Mouse (Mus musculus): ENCODE results near the gene Spint3. TPM values are rescaled to one million over a fixed set of nuclear protein-coding genes. Genes with fewer than 3 reads are reported as not detected.

Spint3 gene
- total and polyA plus RNA-seq, 2 experiments from 2014 or later = not detected

DNA sequence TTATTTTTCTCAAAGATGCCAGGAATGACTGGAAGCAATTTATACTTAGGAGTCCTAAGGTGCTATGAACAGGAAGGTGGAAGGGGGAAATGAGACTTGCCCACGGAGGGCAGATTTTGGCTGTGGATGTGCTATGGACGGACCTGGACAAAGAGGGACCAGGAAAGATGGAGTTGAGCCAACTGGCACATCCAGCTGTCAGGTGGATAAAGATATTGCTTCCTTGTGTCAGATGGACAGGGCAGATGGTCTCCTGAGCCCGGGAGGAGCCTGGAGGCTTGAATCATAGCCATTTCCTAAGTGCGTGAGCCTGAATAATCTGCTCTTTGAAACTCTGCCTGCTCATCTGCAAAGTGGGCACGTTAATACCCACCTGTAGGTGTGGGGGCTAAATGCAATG lies 8.9 kb downstream of the Spint3 start:
- WGBS = 53% methylated on average over 5 of the region's 5 CpGs
- Histone ChIP-seq H3K4me2 (ENCODE audit: low read depth) (no peak overlapping the region), H3K36me3 (ENCODE audit: insufficient read depth) (no peaks in the 10 kb centered on the region), H3K4me1 (ENCODE audit: insufficient read depth) (peaks cover 7% of the 10 kb centered on the region), H3K4me3 (ENCODE audit: low read depth, low read length) (no peak overlapping the region), H3K9ac (no peak overlapping the region), H3K27ac (ENCODE audit: low read depth, low read length) (no peak overlapping the region), H3K9me3 (ENCODE audit: low read length) (no peaks in the 10 kb centered on the region), H3K27me3 (ENCODE audit: insufficient read depth, low read length) (peaks cover 6% of the 10 kb centered on the region; the same call in 1 of the 2 replicates)
- DNase-seq = no peak
- no peak for TF ChIP-seq CTCF (IDR thresholded peaks at IDR 0.05; ENCODE audit: low read depth)
- no peak for ATAC-seq

DNA sequence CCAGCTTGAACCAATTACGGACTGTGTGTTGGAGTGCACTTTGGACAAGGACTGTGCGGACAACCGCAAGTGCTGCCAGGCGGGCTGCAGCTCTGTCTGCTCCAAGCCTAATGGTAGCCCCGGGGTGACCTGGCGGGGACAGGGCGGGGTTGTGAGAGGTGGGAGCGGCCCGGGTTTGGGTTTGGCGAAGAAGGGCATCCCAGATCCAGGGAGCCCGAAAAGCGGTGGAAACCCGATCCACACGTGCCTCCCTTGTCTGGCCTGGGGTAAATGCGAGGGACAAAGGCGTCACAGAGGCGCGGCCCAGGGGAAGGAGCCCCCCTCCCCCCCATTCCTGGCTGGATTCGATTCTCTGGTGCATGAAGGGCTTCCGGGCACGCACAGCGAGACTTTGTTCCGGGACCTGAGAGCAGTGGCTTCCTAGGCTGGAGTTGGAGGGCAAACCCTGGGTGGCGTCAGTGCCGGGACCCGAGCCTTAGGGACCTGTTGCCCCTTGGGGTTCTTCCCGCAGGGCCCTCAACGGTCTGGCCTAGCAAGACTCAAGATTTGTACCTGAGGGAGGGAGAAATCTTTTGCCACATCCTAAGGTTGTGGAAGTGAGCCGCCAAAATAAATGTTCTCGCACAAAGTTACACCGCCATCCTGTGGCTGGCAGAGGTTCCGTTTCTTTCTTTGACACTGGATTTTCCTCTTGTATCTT lies 9.8 kb downstream of the Spint3 start:
- peak overlapping the region; percentile 41 for H3K4me3 ChIP-seq (ENCODE audit: low read depth, low read length)
- peak; percentile 80 for DNase-seq
- peak; percentile 79 for TF ChIP-seq CTCF (IDR thresholded peaks at IDR 0.05; ENCODE audit: low read depth)
- no peaks in the 10 kb centered on the region for H3K36me3 ChIP-seq (ENCODE audit: insufficient read depth)
- peak overlapping the region; percentile 61 for H3K9ac ChIP-seq
- peak; percentile 88 for ATAC-seq
- H3K9me3 ChIP-seq (ENCODE audit: low read length) = no peaks in the 10 kb centered on the region
- peaks cover 7% of the 10 kb centered on the region for H3K4me1 ChIP-seq (ENCODE audit: insufficient read depth)
- peaks cover 6% of the 10 kb centered on the region; the same call in 1 of the 2 replicates for H3K27me3 ChIP-seq (ENCODE audit: insufficient read depth, low read length)
- under 1% methylated on average over 32 of the region's 32 CpGs for WGBS
- peak overlapping the region; percentile 93 for H3K4me2 ChIP-seq (ENCODE audit: low read depth)
- H3K27ac ChIP-seq (ENCODE audit: low read depth, low read length) = no peak overlapping the region

DNA sequence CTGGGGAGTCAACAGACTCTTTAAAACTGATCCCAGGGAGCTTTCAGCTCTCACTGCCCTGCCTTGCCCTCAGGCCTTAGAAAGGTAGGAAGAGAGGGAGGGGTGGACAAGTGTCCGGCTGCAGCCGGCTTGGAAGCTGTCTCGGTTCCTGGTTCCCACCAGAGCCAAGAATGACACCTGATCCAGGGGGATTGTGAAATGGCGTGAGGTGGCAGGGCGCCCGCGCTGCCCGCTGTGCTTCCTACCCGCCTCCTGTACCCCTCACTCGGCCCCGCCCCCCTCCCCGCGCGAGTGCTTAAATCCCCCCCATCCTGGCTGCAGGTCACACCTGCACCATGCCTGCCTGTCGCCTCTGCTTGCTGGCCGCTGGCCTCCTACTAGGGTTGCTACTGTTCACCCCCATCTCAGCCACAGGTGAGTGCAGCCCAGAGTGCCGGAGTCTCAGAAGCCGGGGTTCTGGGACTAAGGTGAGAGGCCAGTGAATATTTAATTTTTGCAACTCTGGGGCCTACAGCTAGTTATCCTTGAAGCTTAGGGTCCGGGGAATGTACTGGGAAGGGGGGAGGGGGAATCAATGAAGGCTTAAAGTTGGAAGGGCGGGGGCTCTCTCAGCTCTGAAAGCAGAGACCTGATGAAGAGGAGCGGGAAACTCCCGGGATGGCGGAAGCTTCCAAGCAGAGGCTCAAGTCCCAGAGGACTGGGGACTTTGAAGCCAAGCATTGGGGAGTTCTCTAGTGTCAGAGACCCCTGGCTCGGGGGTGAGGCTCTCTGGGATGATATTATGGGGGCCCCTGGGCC lies 10.7 kb downstream of the Spint3 start, which contains the start of gene Wfdc2:
TSS of gene Wfdc2 (plus strand) at position 23 of the 798 bp plus-strand sequence.
- Histone ChIP-seq H3K9me3 (ENCODE audit: low read length) (no peaks in the 10 kb centered on the region), H3K4me3 (ENCODE audit: low read depth, low read length) (peak within 1 kb of the TSS; percentile 41), H3K27me3 (ENCODE audit: insufficient read depth, low read length) (peaks cover 6% of the 10 kb centered on the region; the same call in 1 of the 2 replicates), H3K4me2 (ENCODE audit: low read depth) (peak within 1 kb of the TSS; percentile 93), H3K36me3 (ENCODE audit: insufficient read depth) (no peaks in the 10 kb centered on the region), H3K4me1 (ENCODE audit: insufficient read depth) (peaks cover 7% of the 10 kb centered on the region), H3K27ac (ENCODE audit: low read depth, low read length) (no peak within 1 kb of the TSS), H3K9ac (peak within 1 kb of the TSS; percentile 61)
- WGBS = 5% methylated on average over 24 of the region's 24 CpGs
- no peak for TF ChIP-seq CTCF (IDR thresholded peaks at IDR 0.05; ENCODE audit: low read depth)
- no peak for DNase-seq
- ATAC-seq = no peak

DNA sequence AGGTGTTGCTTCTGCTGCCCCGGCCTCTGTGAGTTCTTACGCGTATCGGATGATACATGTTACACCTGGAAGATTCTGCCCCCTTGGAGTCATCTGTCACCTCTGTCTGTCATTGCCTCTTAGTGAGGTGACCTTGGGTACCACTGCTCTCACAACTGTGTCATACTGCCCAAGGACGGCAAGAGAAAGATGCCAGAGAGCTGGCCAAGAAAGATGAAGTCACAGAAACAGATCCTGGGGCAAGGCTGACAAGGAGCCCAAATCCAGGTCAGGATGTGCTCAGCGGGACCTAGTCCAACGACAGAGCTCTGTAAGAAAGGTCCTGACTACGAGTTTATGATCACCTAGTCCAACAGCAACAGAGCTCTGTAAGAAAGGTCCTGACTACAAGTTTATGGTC lies 13.2 kb downstream of the Spint3 start:
- Histone ChIP-seq H3K4me3 (ENCODE audit: low read depth, low read length) (no peak overlapping the region), H3K9me3 (ENCODE audit: low read length) (no peaks in the 10 kb centered on the region), H3K27me3 (ENCODE audit: insufficient read depth, low read length) (peaks cover 6% of the 10 kb centered on the region; the same call in 1 of the 2 replicates), H3K4me2 (ENCODE audit: low read depth) (no peak overlapping the region), H3K4me1 (ENCODE audit: insufficient read depth) (peaks cover 7% of the 10 kb centered on the region), H3K36me3 (ENCODE audit: insufficient read depth) (no peaks in the 10 kb centered on the region), H3K27ac (ENCODE audit: low read depth, low read length) (no peak overlapping the region), H3K9ac (no peak overlapping the region)
- WGBS = 90% methylated on average over 8 of the region's 8 CpGs
- no peak for TF ChIP-seq CTCF (IDR thresholded peaks at IDR 0.05; ENCODE audit: low read depth)
- DNase-seq (no peak), ATAC-seq (no peak)

DNA sequence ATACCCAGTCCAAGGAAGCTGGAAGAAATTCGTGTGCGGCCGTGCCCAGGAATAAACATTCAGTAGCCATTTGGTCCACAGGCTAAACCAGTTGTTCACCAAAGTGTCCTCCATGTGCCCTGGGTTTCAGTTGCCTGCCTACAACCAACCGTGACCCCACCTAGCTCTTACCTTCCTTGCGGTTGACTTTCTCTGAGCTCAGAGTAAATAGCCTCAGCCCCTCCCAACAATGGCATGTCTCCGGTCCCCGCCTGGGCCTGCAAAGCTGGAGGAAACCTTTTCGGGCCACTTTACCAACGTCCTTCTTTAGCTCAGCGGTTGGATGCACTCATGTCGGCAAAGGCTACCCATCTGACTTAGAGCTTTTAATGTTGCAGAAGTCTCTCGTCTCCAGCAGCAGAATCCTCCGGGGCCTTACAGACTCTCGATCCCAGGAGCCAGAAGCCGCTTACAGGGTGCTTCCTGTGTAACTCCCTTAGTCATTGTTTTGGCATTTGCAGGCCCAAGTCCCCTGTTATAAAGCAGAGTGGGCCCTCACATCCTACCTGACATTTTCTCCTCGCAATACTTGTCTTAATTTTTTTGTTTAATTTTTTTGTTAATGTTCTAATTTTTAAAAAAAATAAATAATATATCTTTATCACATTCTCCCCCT lies 14.1 kb downstream of the Spint3 start:
- Histone ChIP-seq H3K27ac (ENCODE audit: low read depth, low read length) (no peak overlapping the region), H3K4me1 (ENCODE audit: insufficient read depth) (peaks cover 7% of the 10 kb centered on the region), H3K27me3 (ENCODE audit: insufficient read depth, low read length) (peaks cover 6% of the 10 kb centered on the region; the same call in 1 of the 2 replicates), H3K9ac (no peak overlapping the region), H3K4me2 (ENCODE audit: low read depth) (no peak overlapping the region), H3K4me3 (ENCODE audit: low read depth, low read length) (no peak overlapping the region), H3K36me3 (ENCODE audit: insufficient read depth) (no peaks in the 10 kb centered on the region), H3K9me3 (ENCODE audit: low read length) (no peaks in the 10 kb centered on the region)
- DNase-seq = no peak
- no peak for ATAC-seq
- TF ChIP-seq CTCF (IDR thresholded peaks at IDR 0.05; ENCODE audit: low read depth) = no peak
- WGBS = 48% methylated on average over 16 of the region's 16 CpGs

DNA sequence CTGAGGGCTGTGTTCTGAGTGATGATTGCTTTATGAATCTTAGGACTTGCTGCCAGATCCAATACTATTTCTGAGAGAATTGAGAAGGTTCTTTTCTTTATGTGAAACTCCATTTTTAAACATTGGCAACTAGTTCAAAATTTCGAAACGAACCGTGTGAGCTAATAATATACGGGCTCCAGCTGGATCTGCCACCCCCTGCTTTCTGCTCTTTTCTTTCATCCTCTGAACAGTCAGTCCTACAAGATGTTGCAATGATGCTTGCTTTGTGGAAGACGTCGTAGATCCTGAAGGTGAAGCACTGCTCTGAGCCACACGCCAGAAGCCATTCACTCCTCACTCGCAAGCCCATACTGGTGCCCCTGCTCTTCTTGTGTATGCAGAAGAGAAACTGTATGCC lies 14.8 kb downstream of the Spint3 start:
- TF ChIP-seq CTCF (IDR thresholded peaks at IDR 0.05; ENCODE audit: low read depth) = no peak
- H3K4me2 ChIP-seq (ENCODE audit: low read depth) = no peak overlapping the region
- no peaks in the 10 kb centered on the region for H3K36me3 ChIP-seq (ENCODE audit: insufficient read depth)
- DNase-seq (no peak), ATAC-seq (no peak)
- WGBS = 75% methylated on average over 8 of the region's 8 CpGs
- H3K4me3 ChIP-seq (ENCODE audit: low read depth, low read length) = no peak overlapping the region
- peaks cover 3% of the 10 kb centered on the region for H3K4me1 ChIP-seq (ENCODE audit: insufficient read depth)
- no peak overlapping the region for H3K9ac ChIP-seq
- no peak overlapping the region for H3K27ac ChIP-seq (ENCODE audit: low read depth, low read length)
- peaks cover 6% of the 10 kb centered on the region; the same call in 1 of the 2 replicates for H3K27me3 ChIP-seq (ENCODE audit: insufficient read depth, low read length)
- H3K9me3 ChIP-seq (ENCODE audit: low read length) = no peaks in the 10 kb centered on the region

All from forebrain, postnatal 0 days (tissue).